Comparison of ENCODE assay signal across 8 mouse cellular contexts in genomic region chr19:6941372-6942248, GRCm38 (mm10). TPM values are rescaled to one million over a fixed set of nuclear protein-coding genes. Genes with fewer than 3 reads are reported as not detected.
DNase-seq lines count a peak whose midpoint lies in the region; ATAC-seq lines count a peak whose summit lies in the region.

Bad (plus strand) TSS chr19:6941861.

- H3K4me1 ChIP-seq in forebrain, embryonic 10.5 days, result peaks cover 39% of the 10 kb centered on the region
- H3K4me1 ChIP-seq in heart, embryonic 14.5 days (ENCODE audit: control insufficient read depth in 2 of 2, insufficient read depth in 2 of 2, low read length in 2 of 2), result peaks cover 10 to 18% of the 10 kb centered on the region in 2 experiments
- peaks cover 30% of the 10 kb centered on the region for H3K4me1 ChIP-seq in liver, embryonic 13.5 days (replicated peaks)
- H3K4me1 ChIP-seq in stomach, embryonic 14.5 days (ENCODE audit: control insufficient read depth, insufficient read depth, low read length), result peaks cover 11% of the 10 kb centered on the region; the same call in 1 of the 2 replicates

- peak within 1 kb of the TSS; percentile 95 for H3K27ac ChIP-seq in forebrain, embryonic 10.5 days
- H3K27ac ChIP-seq in heart, embryonic 14.5 days (replicated peaks in 1 of 2; ENCODE audit: control insufficient read depth in 1 of 2, insufficient read depth in 1 of 2, low read depth in 2 of 2, low read length in 2 of 2), result peak within 1 kb of the TSS; percentile 91 to 92
- peak within 1 kb of the TSS; percentile 94 for H3K27ac ChIP-seq in liver, embryonic 13.5 days
- H3K27ac ChIP-seq in stomach, embryonic 14.5 days (ENCODE audit: low read length), result peak within 1 kb of the TSS; percentile 98

- under 1% methylated on average over 83 of the region's 83 CpGs for WGBS in forebrain, embryonic 10.5 days
- WGBS in heart, embryonic 14.5 days, result under 1% methylated on average over 83 of the region's 83 CpGs
- under 1% methylated on average over 83 of the region's 83 CpGs for WGBS in liver, embryonic 13.5 days (ENCODE audit: insufficient replicate concordance)
- under 1% methylated on average over 83 of the region's 83 CpGs for WGBS in stomach, embryonic 14.5 days

- peak; percentile 90 to 96 for DNase-seq in CD8-positive naive resting alpha-beta T cell, adult 2 months (ENCODE audit: low read depth in 2 of 2, low spot score in 2 of 2)
- peak; percentile 88 for DNase-seq in c-Kit-positive CD71-negative TER-119-negative erythroid progenitor cells, embryonic 14.5 days (ENCODE audit: low read depth)
- DNase-seq in forebrain, embryonic 10.5 days (ENCODE audit: extremely low spot score, low spot score), result peak; percentile 92
- peak; percentile 95 for DNase-seq in kidney, postnatal 14 days
- DNase-seq in liver, embryonic 13.5 days, result peak; percentile 88
- peak; percentile 90 to 91 for DNase-seq in natural killer cell, adult 2 months (ENCODE audit: low spot score in 2 of 2)

- H3K9ac ChIP-seq in heart, embryonic 14.5 days (ENCODE audit: low read length), result peak within 1 kb of the TSS; percentile 89
- peak within 1 kb of the TSS; percentile 92 for H3K9ac ChIP-seq in liver, embryonic 13.5 days
- peak within 1 kb of the TSS; percentile 82 for H3K9ac ChIP-seq in stomach, embryonic 14.5 days (replicated peaks; ENCODE audit: low read depth, low read length)

- peaks cover 16% of the 10 kb centered on the region for H3K27me3 ChIP-seq in forebrain, embryonic 10.5 days (ENCODE audit: poor library complexity, severe bottlenecking)
- H3K27me3 ChIP-seq in heart, embryonic 14.5 days (ENCODE audit: control insufficient read depth, insufficient read depth, low read length), result no peaks in the 10 kb centered on the region
- H3K27me3 ChIP-seq in liver, embryonic 13.5 days, result peaks cover 4% of the 10 kb centered on the region; the same call in 1 of the 2 replicates
- H3K27me3 ChIP-seq in stomach, embryonic 14.5 days (ENCODE audit: control insufficient read depth, insufficient read depth, low read length), result no peaks in the 10 kb centered on the region

- H3K36me3 ChIP-seq in forebrain, embryonic 10.5 days (replicated peaks), result peaks cover 18% of the 10 kb centered on the region
- peaks cover 20% of the 10 kb centered on the region; the same call in 1 of the 2 replicates for H3K36me3 ChIP-seq in heart, embryonic 14.5 days (ENCODE audit: control insufficient read depth, insufficient read depth, low read length)
- peaks cover 13% of the 10 kb centered on the region; the same call in 1 of the 2 replicates for H3K36me3 ChIP-seq in liver, embryonic 13.5 days
- H3K36me3 ChIP-seq in stomach, embryonic 14.5 days (ENCODE audit: control insufficient read depth, insufficient read depth, low read length), result no peaks in the 10 kb centered on the region; the same call in 1 of the 2 replicates

- H3K4me3 ChIP-seq in forebrain, embryonic 10.5 days, result peak within 1 kb of the TSS; percentile 83
- peak within 1 kb of the TSS; percentile 69 to 82 for H3K4me3 ChIP-seq in heart, embryonic 14.5 days (ENCODE audit: control insufficient read depth in 1 of 2, insufficient read depth in 1 of 2, low read depth in 1 of 2, low read length in 2 of 2)
- H3K4me3 ChIP-seq in liver, embryonic 13.5 days (replicated peaks), result peak within 1 kb of the TSS; percentile 89
- peak within 1 kb of the TSS; percentile 85 for H3K4me3 ChIP-seq in stomach, embryonic 14.5 days (ENCODE audit: low read depth, low read length)

- ATAC-seq in heart, embryonic 14.5 days (ENCODE audit: insufficient number of reproducible peaks, insufficient read depth, low FRiP score, low read depth), result peak; percentile 76
- peak; percentile 66 for ATAC-seq in liver, embryonic 13.5 days (ENCODE audit: low read depth)
- peak; percentile 79 for ATAC-seq in stomach, embryonic 14.5 days (ENCODE audit: insufficient number of reproducible peaks, insufficient read depth, low FRiP score, low read depth)

- no peaks in the 10 kb centered on the region for H3K9me3 ChIP-seq in forebrain, embryonic 10.5 days
- H3K9me3 ChIP-seq in heart, embryonic 14.5 days (ENCODE audit: control insufficient read depth, low read length), result no peaks in the 10 kb centered on the region
- no peaks in the 10 kb centered on the region for H3K9me3 ChIP-seq in liver, embryonic 13.5 days (replicated peaks)
- no peaks in the 10 kb centered on the region for H3K9me3 ChIP-seq in stomach, embryonic 14.5 days (ENCODE audit: control insufficient read depth, low read depth, low read length)

- peak within 1 kb of the TSS; percentile 98 for H3K4me2 ChIP-seq in heart, embryonic 14.5 days (ENCODE audit: low read length)
- H3K4me2 ChIP-seq in liver, embryonic 13.5 days, result peak within 1 kb of the TSS; percentile 98
- peak within 1 kb of the TSS; percentile 99 for H3K4me2 ChIP-seq in stomach, embryonic 14.5 days (replicated peaks; ENCODE audit: low read depth, low read length)

RNA-seq across cellular contexts. Expression of gene Bad, which starts in this region (rescaled TPM):
- 55.9 and 59.8 TPM in 2 replicates for polyA plus RNA-seq in forebrain, embryonic 10.5 days (2016; fragmentation: Nextera tagmentation; extraction: Ambion mirVana)
- polyA plus RNA-seq in heart, embryonic 14.5 days (2014; fragmentation: Nextera tagmentation; extraction: Ambion mirVana), result 55.9 and 58.0 TPM in 2 replicates
- polyA plus RNA-seq in liver, embryonic 13.5 days (2015; fragmentation: Nextera tagmentation; extraction: Ambion mirVana), result 32.2 and 34.6 TPM in 2 replicates
- 69.1 and 70.8 TPM in 2 replicates for polyA plus RNA-seq in stomach, embryonic 14.5 days (2014; fragmentation: Nextera tagmentation; extraction: Ambion mirVana)

Comparison
In these comparisons a context has a peak if more than half of its experiments do, and no peak if none do; other contexts are left out.
1. Peak in every context shown above with its lines: DNase-seq, ATAC-seq, H3K4me3 ChIP-seq and H3K27ac ChIP-seq.